Mouse (Mus musculus) midbrain, postnatal 0 days (tissue): ENCODE data around the gene Lhfpl2. TPM values are rescaled to one million over a fixed set of nuclear protein-coding genes. Genes with fewer than 3 reads are reported as not detected.
A peak's percentile ranks its signal among the peaks of the same experiment; 100 is the strongest.

Experiments
- ATAC-seq: fragments of 200-750 bp; cut with Nextera tagmentation; 2 replicates; pipeline ENCODE4 v1.8.0; 2017; ENCODE audit warnings: moderate number of reproducible peaks, mild to moderate bottlenecking, moderate TSS enrichment, moderate library complexity; ENCODE audit not compliant: low FRiP score
- DNase-seq: peaks from one replicate; pipeline ENCODE4 v3.0.0-alpha.2; 2015; ENCODE audit warnings: low spot score
- H3K27ac ChIP-seq: fragments of 300-500 bp; sonication (generic); 2 replicates; pipeline ENCODE4 v1.5.1; 2014; ENCODE audit warnings: low read depth, mild to moderate bottlenecking, low read length, mixed read lengths
- H3K27me3 ChIP-seq: fragments of 300-500 bp; sonication (generic); 2 replicates; pipeline ENCODE4 v1.6.1; 2014; ENCODE audit warnings: low read length, control low read depth, mixed read lengths; ENCODE audit not compliant: insufficient read depth
- H3K36me3 ChIP-seq: fragments of 300-500 bp; sonication (generic); 2 replicates; pipeline ENCODE4 v1.6.1; 2014; ENCODE audit warnings: low read length, control low read depth, mixed read lengths; ENCODE audit not compliant: insufficient read depth
- H3K4me1 ChIP-seq: fragments of 300-500 bp; sonication (generic); 2 replicates; pipeline ENCODE4 v1.6.1; 2014; ENCODE audit warnings: mild to moderate bottlenecking, control low read depth, antibody characterized with exemption, low read length, mixed read lengths; ENCODE audit not compliant: insufficient read depth
- H3K4me2 ChIP-seq: fragments of 300-500 bp; sonication (generic); 2 replicates; pipeline ENCODE4 v1.6.1; 2014; ENCODE audit warnings: low read depth, mild to moderate bottlenecking, low read length, mixed read lengths; ENCODE audit not compliant: poor library complexity, severe bottlenecking
- H3K4me3 ChIP-seq: fragments of 300-500 bp; sonication (generic); 2 replicates; pipeline ENCODE4 v1.5.1; 2014; ENCODE audit warnings: low read depth, mild to moderate bottlenecking, low read length, moderate library complexity
- H3K9ac ChIP-seq: fragments of 300-500 bp; sonication (generic); replicated peaks from 2 replicates; pipeline ENCODE4 v1.6.1; 2014; ENCODE audit warnings: mild to moderate bottlenecking, low read length, moderate library complexity, mixed read lengths; ENCODE audit not compliant: poor library complexity, severe bottlenecking
- H3K9me3 ChIP-seq: fragments of 300-500 bp; sonication (generic); 2 replicates; pipeline ENCODE4 v1.6.1; 2016; ENCODE audit warnings: low read length, control low read depth
- CTCF ChIP-seq: IDR thresholded peaks from 2 replicates; pipeline ENCODE4 v1.5.1; 2016; ENCODE audit warnings: antibody characterized with exemption, mild to moderate bottlenecking
- WGBS: fragments of 180-500 bp; shearing (Covaris S2); extraction: QIAGEN DNeasy Blood & Tissue Kit; methylation state at CpG from one replicate; pipeline ENCODE4 v1.1.7; 2014; 5-methylcytosine and 5-hydroxymethylcytosine counted together
- polyA plus RNA-seq: library from polyadenylated mRNA; unstranded; fragments of >200 nt; fragmentation: Nextera tagmentation; extraction: Ambion mirVana; gene quantifications from 2 replicates; pipeline ENCODE4 v1.2.1, GENCODE M21; 2015
- total RNA-seq: library from RNA; depleted of rRNA; stranded (reverse); fragments of >200 nt; gene quantifications from 2 replicates; pipeline ENCODE4 v1.2.3, GENCODE M21; 2014

Lhfpl2 gene
- total and polyA plus RNA-seq, 2 experiments from 2014 or later, result 10.7 to 23.9 TPM

DNA sequence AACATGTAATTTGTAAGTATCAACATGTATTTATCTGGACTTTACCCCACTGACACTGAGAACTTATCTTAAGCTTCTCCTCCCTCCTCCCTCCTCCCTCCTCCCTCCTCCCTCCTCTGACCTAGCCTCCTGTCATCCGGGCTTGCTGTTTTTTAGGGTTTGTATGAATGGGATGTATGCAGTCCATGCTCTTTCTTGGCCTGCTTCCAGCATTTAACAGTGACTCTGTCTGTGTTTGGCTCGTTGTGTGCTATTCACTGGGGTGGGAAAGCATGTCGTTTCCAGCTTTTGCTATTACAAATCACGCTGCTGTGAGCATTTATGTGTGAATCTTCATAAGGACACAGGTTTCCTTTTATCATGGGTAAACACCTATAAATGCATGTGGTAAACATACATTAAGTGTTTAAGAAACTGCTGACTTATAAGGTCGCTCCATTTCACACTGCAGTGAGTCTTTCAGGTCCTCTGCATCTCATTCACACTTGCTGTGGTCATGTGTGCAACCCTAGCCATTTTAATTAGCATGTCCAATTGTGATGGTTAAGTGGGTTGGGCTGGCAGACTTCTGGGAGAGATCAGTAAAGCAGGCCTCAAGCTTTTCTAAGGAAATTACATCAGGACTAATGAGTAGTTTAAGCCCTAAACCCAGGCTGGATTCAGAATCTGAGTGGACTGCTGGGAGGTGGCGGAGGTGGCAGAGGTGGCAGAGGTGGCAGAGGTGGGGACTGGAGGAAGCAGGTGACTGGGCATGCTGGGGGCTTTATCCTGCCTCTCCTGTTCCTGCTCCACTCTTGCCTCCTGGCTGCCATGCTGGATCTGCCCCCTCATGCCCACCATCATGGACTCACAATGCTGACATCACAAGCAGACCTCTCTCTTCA lies 153.9 kb downstream of the Lhfpl2 start:
- TF ChIP-seq CTCF, result no peak
- Histone ChIP-seq H3K4me1 (no peaks in the 10 kb centered on the region), H3K4me3 (no peak overlapping the region), H3K36me3 (peaks cover 21% of the 10 kb centered on the region), H3K27ac (no peak overlapping the region), H3K4me2 (no peak overlapping the region), H3K27me3 (no peaks in the 10 kb centered on the region), H3K9me3 (no peaks in the 10 kb centered on the region), H3K9ac (no peak overlapping the region)
- 45% methylated on average over 6 of the region's 6 CpGs for WGBS
- DNase-seq (peak; percentile 33), ATAC-seq (no peak)

DNA sequence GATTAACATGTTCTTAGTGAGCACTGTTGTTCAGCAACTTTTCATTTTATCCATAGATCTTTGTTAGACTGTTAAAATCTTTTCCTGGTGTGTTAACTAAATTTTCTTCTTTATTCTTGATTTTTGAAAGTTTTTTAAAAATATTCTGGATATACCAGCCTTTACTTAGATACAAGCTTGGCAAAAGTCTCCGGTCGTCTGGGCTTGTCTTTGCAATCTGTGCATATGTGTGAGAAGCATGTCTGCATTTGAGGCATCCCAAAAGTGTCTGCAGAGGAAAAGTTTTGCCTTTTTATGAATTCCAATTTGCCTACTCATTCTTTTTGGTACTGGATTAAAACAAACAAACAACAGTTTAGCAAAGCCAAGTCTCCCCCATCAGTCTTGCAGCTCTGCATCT lies 154.6 kb downstream of the Lhfpl2 start:
- H3K27ac ChIP-seq, result no peak overlapping the region
- no peak overlapping the region for H3K4me2 ChIP-seq
- no peak overlapping the region for H3K4me3 ChIP-seq
- DNase-seq, result no peak
- H3K9me3 ChIP-seq, result no peaks in the 10 kb centered on the region
- H3K9ac ChIP-seq, result no peak overlapping the region
- H3K36me3 ChIP-seq, result peaks cover 15% of the 10 kb centered on the region
- no peaks in the 10 kb centered on the region for H3K4me1 ChIP-seq
- no peaks in the 10 kb centered on the region for H3K27me3 ChIP-seq
- 96% methylated on average over 2 of the region's 2 CpGs for WGBS
- no peak for TF ChIP-seq CTCF
- ATAC-seq, result no peak

DNA sequence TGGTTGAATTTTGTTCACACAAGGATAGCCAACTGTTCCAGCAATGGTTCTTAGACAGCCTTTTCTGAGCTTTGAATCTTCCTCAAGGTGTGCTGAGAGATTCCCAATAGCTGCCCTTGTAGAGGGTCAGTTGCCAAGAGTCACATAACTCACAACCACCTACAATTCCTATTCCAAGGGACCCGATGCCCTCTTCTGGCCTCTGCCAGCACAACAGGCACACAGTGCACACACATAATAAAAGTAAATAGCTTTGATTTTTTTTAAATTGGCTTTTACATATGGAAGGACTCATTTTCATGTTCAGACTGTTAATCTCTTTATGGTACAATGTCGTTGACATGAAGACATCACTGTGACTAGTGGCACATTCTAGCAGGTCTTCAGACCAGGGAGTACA lies 155.1 kb downstream of the Lhfpl2 start:
- 91% methylated on average over 2 of the region's 2 CpGs for WGBS
- no peak overlapping the region for H3K9ac ChIP-seq
- peak; percentile 66 for TF ChIP-seq CTCF
- H3K4me2 ChIP-seq, result no peak overlapping the region
- H3K36me3 ChIP-seq, result peaks cover 15% of the 10 kb centered on the region
- H3K27me3 ChIP-seq, result no peaks in the 10 kb centered on the region
- H3K27ac ChIP-seq, result no peak overlapping the region
- DNase-seq, result no peak
- no peaks in the 10 kb centered on the region for H3K9me3 ChIP-seq
- no peak overlapping the region for H3K4me3 ChIP-seq
- H3K4me1 ChIP-seq, result no peaks in the 10 kb centered on the region
- ATAC-seq, result no peak

DNA sequence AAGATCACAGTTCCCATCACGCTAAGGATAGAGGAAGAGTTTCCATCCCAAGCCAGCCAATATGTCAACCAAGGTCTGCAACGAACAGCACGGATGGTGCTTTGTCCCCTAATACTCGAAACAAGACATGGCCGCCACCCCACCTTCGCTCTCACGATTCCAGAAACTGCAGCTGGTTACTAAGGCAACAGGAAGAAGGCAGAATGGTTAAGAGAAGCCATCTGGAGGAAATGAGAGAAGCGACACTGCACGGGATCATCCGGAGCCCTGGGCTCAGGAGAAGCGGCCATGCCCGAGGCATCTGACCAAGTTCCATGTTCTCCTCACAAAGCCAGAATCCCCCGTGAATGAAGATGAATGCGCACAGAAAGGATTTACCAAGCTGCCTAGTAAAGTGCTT lies 166.0 kb downstream of the Lhfpl2 start:
- Histone ChIP-seq H3K4me1 (no peaks in the 10 kb centered on the region; the same call in 1 of the 2 replicates), H3K4me2 (no peak overlapping the region), H3K27me3 (no peaks in the 10 kb centered on the region), H3K27ac (no peak overlapping the region), H3K36me3 (peaks cover 17% of the 10 kb centered on the region), H3K9me3 (no peaks in the 10 kb centered on the region), H3K9ac (no peak overlapping the region), H3K4me3 (no peak overlapping the region)
- no peak for TF ChIP-seq CTCF
- ATAC-seq (no peak), DNase-seq (peak; percentile 28)
- 60% methylated on average over 14 of the region's 14 CpGs for whole genome bisulfite sequencing

DNA sequence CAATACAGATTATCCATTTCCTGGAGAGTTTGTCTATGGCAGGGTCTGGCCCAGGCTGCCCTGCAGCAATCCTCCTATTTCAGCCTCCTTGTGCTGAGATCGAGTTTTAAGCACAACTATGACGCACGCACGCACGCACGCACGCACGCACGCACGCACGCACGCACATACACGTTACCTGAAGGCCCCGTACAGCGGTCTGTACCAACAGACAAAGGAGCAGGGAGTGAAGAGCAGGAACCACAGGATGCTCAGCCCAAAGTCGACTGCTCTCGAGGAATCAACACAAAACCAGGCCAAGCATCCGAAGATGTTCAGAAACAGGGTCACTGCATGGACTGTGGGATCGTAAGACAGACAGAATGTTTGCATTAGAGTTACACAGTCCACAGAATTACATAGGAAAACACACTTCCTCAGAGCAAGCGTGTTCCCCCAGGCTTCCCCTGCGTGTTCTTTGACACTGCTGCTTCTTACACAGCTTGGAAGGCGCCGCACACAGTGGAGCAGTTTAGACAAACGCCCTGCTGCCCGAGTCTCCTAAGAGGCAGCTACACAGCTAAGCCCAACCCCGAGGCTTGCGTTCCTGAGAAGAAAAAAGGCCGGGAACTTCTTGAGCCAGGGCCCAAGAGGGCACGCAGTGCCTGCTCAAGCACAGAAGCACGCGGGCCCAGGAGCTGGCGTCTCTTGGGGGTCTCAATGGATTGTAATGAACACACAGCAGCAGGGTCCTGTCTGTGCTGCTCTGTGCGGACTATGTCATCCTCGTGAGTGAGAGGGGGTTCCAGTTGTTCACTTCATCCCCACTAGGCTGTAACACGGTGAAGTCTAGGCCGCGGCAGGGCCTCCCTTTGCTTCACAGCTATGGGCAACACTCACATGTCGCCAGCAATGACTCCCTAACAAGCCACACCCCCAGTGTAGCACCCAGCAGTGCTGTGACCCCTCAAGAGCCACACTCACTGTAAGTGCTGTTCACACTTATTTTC lies 167.4 kb downstream of the Lhfpl2 start:
- Histone ChIP-seq H3K4me2 (no peak overlapping the region), H3K36me3 (peaks cover 17% of the 10 kb centered on the region), H3K27me3 (no peaks in the 10 kb centered on the region), H3K9me3 (no peaks in the 10 kb centered on the region), H3K9ac (no peak overlapping the region), H3K4me1 (no peaks in the 10 kb centered on the region; the same call in 1 of the 2 replicates), H3K27ac (no peak overlapping the region), H3K4me3 (no peak overlapping the region)
- TF ChIP-seq CTCF, result no peak
- ATAC-seq, result no peak
- WGBS, result 95% methylated on average over 38 of the region's 38 CpGs
- no peak for DNase-seq
